Mouse (Mus musculus) adrenal gland, adult 8-10 months (tissue): ENCODE results near the gene Zgrf1. TPM values are rescaled to one million over a fixed set of nuclear protein-coding genes. Genes with fewer than 3 reads are reported as not detected.

Source experiments
- DNase-seq: peaks from one replicate; pipeline ENCODE4 v3.0.0; 2022
- microRNA-seq, 2 experiments: library from miRNA; unstranded; fragments of <30 nt; microRNA quantifications; one replicate each; pipeline ENCODE4 v1.2.0; 2022
- total RNA-seq, 4 experiments: library from RNA; stranded (reverse); gene quantifications; 2 replicates each; pipeline ENCODE4 v1.2.4; 2022

The Zgrf1 gene
- total RNA-seq, 4 experiments from 2014 or later = 1.4 to 2.8 (median 2.0) TPM

DNA sequence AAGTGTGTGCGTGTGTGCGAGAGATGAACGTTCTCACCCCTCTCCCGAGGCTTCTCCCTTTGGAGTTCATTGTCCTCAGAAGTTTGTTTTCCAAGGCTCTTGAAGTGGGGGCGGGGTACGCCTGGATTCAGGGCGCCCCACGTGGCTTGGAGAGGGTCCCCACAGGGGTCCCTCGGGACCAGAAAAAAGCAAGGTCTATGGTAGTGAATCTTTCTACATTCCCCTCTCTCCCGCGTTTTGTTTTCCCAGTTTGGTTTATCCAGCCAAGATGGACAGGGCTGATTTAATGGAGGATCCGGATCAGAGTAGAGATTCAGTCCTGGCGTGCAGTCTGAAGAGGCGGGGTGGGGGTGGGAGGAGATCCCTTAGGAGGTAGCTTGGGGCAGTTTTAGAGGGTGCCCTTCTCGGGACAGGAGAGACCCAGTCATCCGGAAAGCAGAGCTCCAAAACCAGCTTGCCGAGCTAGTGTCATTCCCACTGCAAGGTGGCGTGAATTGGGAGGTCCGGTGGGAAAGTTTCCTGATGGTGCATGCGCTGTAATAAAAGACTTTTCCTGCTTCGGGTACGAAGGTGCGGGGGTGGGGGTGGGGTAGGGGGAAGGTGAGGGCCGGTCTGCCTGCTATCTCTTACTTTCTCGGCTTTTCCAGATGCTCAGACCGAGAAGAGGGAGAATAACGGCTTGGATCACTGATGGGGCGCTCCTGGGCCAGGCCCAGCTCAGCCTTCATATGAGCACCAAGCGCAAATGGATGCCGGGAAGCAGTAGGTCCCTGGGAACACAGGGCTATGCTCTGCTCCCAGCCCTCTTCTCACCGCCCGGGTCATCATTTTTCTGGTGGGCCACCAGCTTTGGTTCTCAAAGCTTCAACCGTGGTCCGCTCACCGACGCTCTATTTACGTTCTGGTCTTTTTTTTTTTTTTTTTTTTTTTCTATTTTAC, 87.7 kb downstream of the Zgrf1 start:
- no peak for DNase-seq

DNA sequence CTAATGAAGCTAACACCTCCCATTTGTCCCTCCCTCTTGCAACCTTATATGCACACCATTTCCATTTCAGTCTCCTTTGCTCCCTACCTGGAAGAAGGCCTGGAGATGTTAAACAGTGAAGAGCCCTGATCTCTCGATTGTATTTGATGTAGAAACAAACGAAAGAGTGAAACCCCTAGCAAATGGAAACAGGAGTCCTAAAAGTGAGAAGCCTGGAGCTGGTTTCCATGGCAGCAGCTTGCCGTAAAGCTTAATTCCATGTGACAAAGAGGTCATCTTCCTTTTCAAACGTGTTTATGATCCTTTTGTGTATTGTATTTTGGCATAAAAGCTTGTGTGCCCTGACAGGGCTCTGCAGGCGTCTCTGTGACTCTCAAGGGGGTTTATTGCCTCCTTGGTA, 88.9 kb downstream of the Zgrf1 start:
- DNase-seq = no peak

DNA sequence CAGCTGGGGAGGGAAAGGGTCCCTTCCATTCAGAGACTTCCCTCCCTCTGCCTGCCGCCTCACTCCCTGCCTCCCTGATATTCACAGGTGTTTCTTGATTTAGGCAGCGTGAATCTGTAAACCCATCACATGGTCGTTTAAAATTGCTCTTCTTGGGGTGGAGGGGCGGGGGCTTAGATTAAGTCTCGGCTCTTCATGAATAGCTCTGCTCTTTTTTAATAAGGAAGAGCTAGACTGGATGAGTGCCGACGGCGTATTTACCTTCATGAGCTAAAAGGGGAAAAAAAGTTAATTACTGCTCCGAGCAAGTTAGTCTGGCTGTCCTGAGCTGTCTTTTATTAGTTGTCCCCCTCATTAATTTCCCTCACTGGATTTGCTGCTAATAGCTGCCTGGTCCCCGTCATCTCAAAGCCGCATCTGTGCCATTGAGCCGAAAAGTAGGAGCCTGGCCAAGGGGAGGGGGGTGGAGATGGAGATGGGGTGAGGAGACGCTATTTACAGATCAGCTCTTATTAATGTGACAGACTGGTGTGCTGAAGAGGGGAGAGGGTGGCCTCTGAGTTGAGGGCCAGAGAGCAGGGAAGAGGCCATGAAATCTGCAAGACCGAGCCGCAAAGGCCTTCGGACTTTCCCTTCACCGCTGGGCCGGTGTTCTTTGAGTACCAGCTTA, 93.0 kb downstream of the Zgrf1 start:
- no peak for DNase-seq

DNA sequence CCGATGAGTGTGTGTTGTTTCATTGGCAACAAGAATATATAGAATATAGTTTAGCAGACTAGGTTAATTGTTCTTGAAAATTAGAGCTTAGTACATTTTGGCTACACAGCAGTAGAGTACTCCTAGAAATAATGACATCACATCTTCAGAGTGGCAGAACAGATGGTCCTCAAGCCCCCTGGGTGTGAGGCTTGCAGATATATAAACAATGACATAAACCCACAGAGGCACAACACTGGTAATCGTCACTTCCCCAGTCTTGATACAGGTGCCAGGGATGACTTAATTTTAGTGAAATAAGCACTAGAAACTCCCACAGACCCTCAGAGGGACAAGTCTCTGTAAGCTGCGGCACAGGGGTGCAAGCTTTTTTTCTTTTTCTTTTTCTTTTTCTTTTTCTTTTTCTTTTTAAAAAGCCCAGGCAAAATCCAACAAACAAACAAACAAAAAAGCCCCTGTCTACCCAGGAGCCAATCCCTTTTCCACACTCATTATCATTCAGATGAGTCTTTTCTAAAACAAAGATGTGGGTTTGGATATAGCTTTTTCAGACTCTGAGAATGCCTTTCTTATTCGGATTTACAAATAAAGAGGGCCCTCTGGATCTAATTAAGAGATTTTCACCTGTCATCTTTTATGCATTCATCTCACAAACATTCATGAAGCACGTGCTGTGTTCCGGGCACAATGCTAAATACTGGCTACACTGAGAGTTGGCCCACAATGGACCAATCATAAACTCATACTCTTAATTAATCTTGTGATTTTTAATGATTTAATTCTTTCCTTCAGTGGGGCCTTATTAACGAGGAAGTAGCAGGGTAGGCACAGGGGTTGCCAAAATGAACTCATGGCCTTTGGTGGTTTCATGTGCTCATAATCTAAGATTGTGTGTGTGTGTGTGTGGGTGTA, 98.7 kb downstream of the Zgrf1 start:
- no peak for DNase-seq

DNA sequence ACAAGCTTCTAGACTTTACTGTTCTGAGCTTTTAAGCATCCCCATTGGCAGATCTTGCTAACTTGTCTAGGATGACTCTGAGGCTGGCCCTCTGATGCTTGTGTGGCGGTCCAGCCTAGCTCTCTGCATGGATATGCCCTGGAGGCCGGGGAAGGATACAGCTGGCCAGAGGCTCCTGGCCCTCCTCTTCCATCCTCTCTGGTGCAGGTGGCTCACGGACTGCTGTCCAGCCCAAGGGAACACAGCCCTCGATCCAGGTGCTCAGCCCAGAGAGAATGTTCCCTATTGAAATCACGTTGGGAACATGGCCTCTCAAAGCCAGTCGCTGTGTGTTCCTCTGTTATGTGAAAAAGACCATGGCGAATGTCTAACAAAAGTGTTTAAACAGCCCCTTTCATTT, 107.4 kb downstream of the Zgrf1 start:
- no peak for DNase-seq

DNA sequence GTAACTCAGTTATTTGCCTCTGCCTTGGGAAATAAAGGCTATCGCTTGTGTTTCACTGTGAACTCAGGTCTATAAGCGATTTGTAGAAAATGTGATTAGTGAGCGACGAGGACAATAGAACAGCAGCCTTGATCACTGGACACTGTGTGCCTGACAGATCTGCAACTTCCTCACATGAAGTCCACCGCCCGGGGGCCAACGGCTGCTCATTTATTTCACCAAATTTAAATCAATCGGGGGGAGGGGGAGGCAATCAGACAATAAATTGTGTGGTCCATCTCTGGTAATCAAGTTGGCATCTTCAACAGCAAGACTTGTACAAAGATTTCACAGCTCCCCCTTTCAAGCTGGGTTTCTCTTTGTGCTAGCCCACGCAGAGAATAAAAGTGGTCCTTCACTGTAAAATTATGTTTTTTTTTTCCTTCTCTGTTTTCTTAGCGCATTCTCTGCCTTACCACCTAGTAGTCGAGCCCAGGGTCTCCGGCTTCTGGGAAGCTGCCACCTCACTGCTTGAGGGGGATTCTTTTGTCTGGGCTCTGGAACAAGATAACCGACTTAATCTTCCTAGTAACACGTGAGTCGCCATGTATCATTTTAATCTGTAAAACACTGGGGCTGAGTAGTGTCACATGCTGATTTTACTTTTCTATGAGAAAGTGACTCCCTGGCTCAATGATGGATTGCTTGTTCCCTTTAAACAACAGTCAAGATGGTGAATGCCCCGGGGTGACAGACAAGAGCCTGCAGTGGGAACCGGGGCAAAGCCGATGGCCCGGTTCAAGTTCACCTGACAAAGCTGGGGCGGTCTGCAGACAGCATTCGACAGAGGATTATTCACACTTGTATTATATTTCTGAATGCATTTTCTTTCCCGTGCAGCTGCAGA, 108.6 kb downstream of the Zgrf1 start:
- DNase-seq = no peak

Small RNAs within 50 kb of the gene (microRNA-seq; reads per million reads assigned to microRNA genes)
- gene Mir302a (2.1 to 76.9 reads per million in 2 experiments), gene Mir302b (1.8 to 73.5 reads per million in 2 experiments), gene Mir302c (0 to 13.7 reads per million in 2 experiments), gene Mir302d (1.4 to 62.0 reads per million in 2 experiments), gene Mir367 (0 reads per million in 2 experiments)

Other genes with a start within 250 kb of the Zgrf1 start
- gene Ank2, start 54.1 kb upstream of the Zgrf1 start, total RNA-seq = 10 to 100 TPM; 42.5 to 55.4 (median 46.6) TPM
- 10 to 100 TPM; 19.0 to 20.0 (median 19.5) TPM for gene Larp7, start 140 bp upstream of the Zgrf1 start, total RNA-seq
- not detected for gene Neurog2, start 79.6 kb downstream of the Zgrf1 start, total RNA-seq
- 10 to 100 TPM; 11.8 to 21.1 (median 15.1) TPM for gene Alpk1, start 227.0 kb downstream of the Zgrf1 start, total RNA-seq
- 10 to 100 TPM in 1 of 4 experiments, 1 to 10 TPM in 3; 5.7 to 10.9 (median 8.4) TPM for gene Tifa, start 236.3 kb downstream of the Zgrf1 start, total RNA-seq